Comparison of ENCODE assay signal across 11 mouse cellular contexts in genomic region chr2:172005970-172006369, GRCm38 (mm10). TPM values are rescaled to one million over a fixed set of nuclear protein-coding genes. Genes with fewer than 3 reads are reported as not detected.
DNase-seq lines count a peak whose midpoint lies in the region; ATAC-seq lines count a peak whose summit lies in the region.
"Had no signal": no experiment of that assay in that cellular context is flagged by ENCODE, and none has a peak within 500 bp of the region (broad histone marks: within the 10 kb centered on the region; RNA-seq: fewer than 3 reads in every experiment).

No protein-coding gene starts in this region.

- H3K9me3 ChIP-seq in lung, embryonic 15.5 days = no peaks in the 10 kb centered on the region
- H3K9me3 ChIP-seq: embryonic facial prominence, embryonic 13.5 days had no signal

- H3K4me3 ChIP-seq in lung, embryonic 15.5 days = no peak overlapping the region
- H3K4me3 ChIP-seq: embryonic facial prominence, embryonic 13.5 days had no signal

- no peaks in the 10 kb centered on the region for H3K27me3 ChIP-seq in lung, embryonic 15.5 days
- H3K27me3 ChIP-seq: embryonic facial prominence, embryonic 13.5 days had no signal

- peak; percentile 86; the same call in 1 of the 2 replicates for ATAC-seq in lung, embryonic 15.5 days (ENCODE audit: borderline replicate concordance, extremely low read depth, low FRiP score, low TSS enrichment)
- no peak for ATAC-seq in granulocyte monocyte progenitor cell, adult 5-6 weeks (replicated peaks; ENCODE audit: poor library complexity, severe bottlenecking)

- no peak overlapping the region for H3K9ac ChIP-seq in lung, embryonic 15.5 days
- H3K9ac ChIP-seq: embryonic facial prominence, embryonic 13.5 days had no signal

- H3K4me2 ChIP-seq in lung, embryonic 15.5 days = peak overlapping the region; percentile 3; the same call in 1 of the 2 replicates
- H3K4me2 ChIP-seq: embryonic facial prominence, embryonic 13.5 days; heart, embryonic 11.5 days had no signal

- no peaks in the 10 kb centered on the region for H3K36me3 ChIP-seq in lung, embryonic 15.5 days
- H3K36me3 ChIP-seq: embryonic facial prominence, embryonic 13.5 days had no signal

- WGBS in lung, embryonic 15.5 days = 0% methylated on average over 7 of the region's 7 CpGs

- H3K4me1 ChIP-seq in lung, embryonic 15.5 days = peaks cover 19% of the 10 kb centered on the region
- H3K4me1 ChIP-seq: embryonic facial prominence, embryonic 13.5 days had no signal

- 0 out of 2 replicates have a peak overlapping the region, but pooled peaks have one; percentile 35 for H3K27ac ChIP-seq in lung, embryonic 15.5 days
- H3K27ac ChIP-seq: embryonic facial prominence, embryonic 13.5 days had no signal

- peak; percentile 37 to 81 for DNase-seq in cerebellum, postnatal 4 days (ENCODE audit: low spot score in 2 of 2)
- no peak for DNase-seq in cerebellum, adult 9-10 months
- no peak for DNase-seq in lung, adult 18-20 months
- peak; percentile 50 to 55 for DNase-seq in layer of hippocampus, postnatal 10 days (ENCODE audit: low spot score in 2 of 2)
- peak; percentile 28 for DNase-seq in retina, embryonic 14.5 days (ENCODE audit: low spot score)
- no peak for DNase-seq in embryo, embryonic 9.5 days (ENCODE audit: extremely low spot score)

RNA-seq across cellular contexts. Expression of gene Cbln4, which starts 37.3 kb away (rescaled TPM):
- 0.06 TPM in 1 of 2 replicates, not detected in the other for polyA plus RNA-seq in lung, embryonic 15.5 days (2015; fragmentation: Nextera tagmentation; extraction: Ambion mirVana)
- total RNA-seq in layer of hippocampus, postnatal 10 days (2021) = 10 to 100 TPM; 11.5 to 12.4 TPM
- total RNA-seq in granulocyte monocyte progenitor cell, adult 5-6 weeks (2014; fragmentation: Nextera tagmentation) = not detected in 2 replicates
- not detected in 2 replicates for total RNA-seq in granulocyte monocyte progenitor cell, adult 5-6 weeks (2017)
- polyA plus RNA-seq: C2C12 had no signal

Comparison
In these comparisons a context has a peak if more than half of its experiments do, and no peak if none do; other contexts are left out.
1. DNase-seq: peak in cerebellum, postnatal 4 days (2 of 2), layer of hippocampus, postnatal 10 days (2 of 2) and retina, embryonic 14.5 days (single experiment); none in cerebellum, adult 9-10 months (single experiment), lung, adult 18-20 months (0 of 2) and embryo, embryonic 9.5 days (single experiment).
2. RNA of gene Cbln4, which starts 37.3 kb away (total RNA-seq): 11.5 to 12.4 TPM in layer of hippocampus, postnatal 10 days; not detected in granulocyte monocyte progenitor cell, adult 5-6 weeks; every median in the first group is over 10 times any median in the second.